Mouse (Mus musculus) MEL (cell line): ENCODE measurements at regions not wholly inside any gene's neighbourhood (a gene's known extent, or its start where the extent isn't known, plus 50 kb on each side); places are given as distances from the start of the nearest gene placed in this dataset.

Experiments
- CTCF ChIP-seq, 3 experiments: IDR thresholded peaks in 2 of 3; conservative IDR thresholded peaks in 1 of 3; 2 replicates each; pipeline ENCODE4 v1.5.1; 2011 to 2012; ENCODE audit warnings: low read length in 3 of 3, low read depth in 2 of 3, mild to moderate bottlenecking in 2 of 3, improper control_type of control experiment in 1 of 3, inconsistent platforms in 1 of 3, mixed read lengths in 1 of 3, moderate library complexity in 1 of 3; ENCODE audit not compliant: control insufficient read depth in 1 of 3, insufficient read depth in 1 of 3, poor library complexity in 1 of 3, severe bottlenecking in 1 of 3
- ZC3H11A ChIP-seq: IDR thresholded peaks from 2 replicates; pipeline ENCODE4 v1.6.1; 2012; ENCODE audit warnings: low read depth, mild to moderate bottlenecking, inconsistent platforms, low read length, improper control_type of control experiment

- TF ChIP-seq ZC3H11A = no peak
- no peak for TF ChIP-seq CTCF (IDR thresholded peaks at IDR 0.05 in 2 of 3, conservative IDR thresholded peaks at IDR 0.05 in 1 of 3; ENCODE audit: control insufficient read depth in 1 of 3, insufficient read depth in 1 of 3, low read depth in 2 of 3, low read length in 3 of 3, poor library complexity in 1 of 3, severe bottlenecking in 1 of 3)
Observed at GRCm38 (mm10) chr4:39926021-39926591, 216.8 kb upstream of the Aco1 start.
